Mouse (Mus musculus): Measurements from ENCODE around the gene Ncor2. TPM values are rescaled to one million over a fixed set of nuclear protein-coding genes. Genes with fewer than 3 reads are reported as not detected.
A peak's percentile ranks its signal among the peaks of the same experiment; 100 is the strongest.

Gene Ncor2
- polyA plus RNA-seq, 1 experiment from 2014 or later, result 19.7 TPM

GRCm38 (mm10) chr5:125149142-125149541, 29.9 kb downstream of the Ncor2 start:
- DNase-seq (ENCODE audit: low spot score), result no peak
- Histone ChIP-seq H3K4me1 (replicated peaks) (peaks cover 84% of the 10 kb centered on the region), H3K27ac (peak overlapping the region; percentile 80)

GRCm38 (mm10) chr5:125148686-125149085, 30.3 kb downstream of the Ncor2 start:
- WGBS, result 86% methylated on average over 5 of the region's 5 CpGs
- Histone ChIP-seq H3K27me3 (ENCODE audit: insufficient read depth, poor library complexity, severe bottlenecking) (no peaks in the 10 kb centered on the region), H3K27ac (peak overlapping the region; percentile 80), H3K4me3 (no peak overlapping the region), H3K36me3 (peaks cover 9% of the 10 kb centered on the region), H3K4me1 (replicated peaks) (peaks cover 81% of the 10 kb centered on the region), H3K9me3 (no peaks in the 10 kb centered on the region)
- no peak for DNase-seq (ENCODE audit: low spot score)

More at GRCm38 (mm10) chr5:125149142-125149541, 29.9 kb downstream of the Ncor2 start:
- no peak overlapping the region for H3K4me3 ChIP-seq
- no peaks in the 10 kb centered on the region for H3K9me3 ChIP-seq
- peaks cover 9% of the 10 kb centered on the region for H3K36me3 ChIP-seq
- WGBS, result 88% methylated on average over 17 of the region's 17 CpGs
- no peaks in the 10 kb centered on the region for H3K27me3 ChIP-seq (ENCODE audit: insufficient read depth, poor library complexity, severe bottlenecking)

- no peak overlapping the region for H3K4me3 ChIP-seq
- no peaks in the 10 kb centered on the region for H3K27me3 ChIP-seq (ENCODE audit: insufficient read depth, poor library complexity, severe bottlenecking)
- no peaks in the 10 kb centered on the region for H3K9me3 ChIP-seq
- H3K36me3 ChIP-seq, result peaks cover 9% of the 10 kb centered on the region
- H3K27ac ChIP-seq, result peak overlapping the region; percentile 80
- no peak for DNase-seq (ENCODE audit: low spot score)
- H3K4me1 ChIP-seq (replicated peaks), result peaks cover 81% of the 10 kb centered on the region
- 84% methylated on average over 10 of the region's 10 CpGs for WGBS
Measured at GRCm38 (mm10) chr5:125148173-125148572, 30.8 kb downstream of the Ncor2 start.

GRCm38 (mm10) chr5:125147124-125147523, 31.9 kb downstream of the Ncor2 start:
- no peak for DNase-seq (ENCODE audit: low spot score)
- WGBS, result 88% methylated on average over 5 of the region's 5 CpGs
- no peak overlapping the region for H3K4me3 ChIP-seq
- H3K27me3 ChIP-seq (ENCODE audit: insufficient read depth, poor library complexity, severe bottlenecking), result no peaks in the 10 kb centered on the region
- peak overlapping the region; percentile 56 for H3K27ac ChIP-seq
- peaks cover 81% of the 10 kb centered on the region for H3K4me1 ChIP-seq (replicated peaks)
- no peaks in the 10 kb centered on the region for H3K9me3 ChIP-seq
- H3K36me3 ChIP-seq, result peaks cover 7% of the 10 kb centered on the region; the same call in 1 of the 2 replicates

- H3K9me3 ChIP-seq, result no peaks in the 10 kb centered on the region
- DNase-seq (ENCODE audit: low spot score), result no peak
- no peak overlapping the region for H3K4me3 ChIP-seq
- WGBS, result 91% methylated on average over 12 of the region's 12 CpGs
- no peaks in the 10 kb centered on the region for H3K27me3 ChIP-seq (ENCODE audit: insufficient read depth, poor library complexity, severe bottlenecking)
- no peaks in the 10 kb centered on the region for H3K36me3 ChIP-seq
- peaks cover 81% of the 10 kb centered on the region for H3K4me1 ChIP-seq (replicated peaks)
- H3K27ac ChIP-seq, result peak overlapping the region; percentile 96
Measured at GRCm38 (mm10) chr5:125143114-125143872, 35.7 kb downstream of the Ncor2 start.

- WGBS, result 57% methylated on average over 5 of the region's 5 CpGs
- peak overlapping the region; percentile 96 for H3K27ac ChIP-seq
- no peak for DNase-seq (ENCODE audit: low spot score)
- H3K36me3 ChIP-seq, result no peaks in the 10 kb centered on the region
- H3K27me3 ChIP-seq (ENCODE audit: insufficient read depth, poor library complexity, severe bottlenecking), result no peaks in the 10 kb centered on the region
- H3K4me3 ChIP-seq, result peak overlapping the region; percentile 42; the same call in 1 of the 2 replicates
- H3K9me3 ChIP-seq, result no peaks in the 10 kb centered on the region
- peaks cover 81% of the 10 kb centered on the region for H3K4me1 ChIP-seq (replicated peaks)
Measured at GRCm38 (mm10) chr5:125141916-125142315, 37.1 kb downstream of the Ncor2 start.

- H3K27ac ChIP-seq, result peak overlapping the region; percentile 96
- H3K27me3 ChIP-seq (ENCODE audit: insufficient read depth, poor library complexity, severe bottlenecking), result no peaks in the 10 kb centered on the region
- no peaks in the 10 kb centered on the region for H3K9me3 ChIP-seq
- WGBS, result 2% methylated on average over 7 of the region's 7 CpGs
- H3K4me3 ChIP-seq, result peak overlapping the region; percentile 42
- no peaks in the 10 kb centered on the region for H3K36me3 ChIP-seq
- DNase-seq (ENCODE audit: low spot score), result no peak
- H3K4me1 ChIP-seq (replicated peaks), result peaks cover 84% of the 10 kb centered on the region
Measured at GRCm38 (mm10) chr5:125141525-125141880, 37.5 kb downstream of the Ncor2 start.

- H3K9me3 ChIP-seq, result no peaks in the 10 kb centered on the region
- H3K27ac ChIP-seq, result peak overlapping the region; percentile 96
- DNase-seq (ENCODE audit: low spot score), result peak; percentile 88
- H3K4me3 ChIP-seq, result peak overlapping the region; percentile 42
- no peaks in the 10 kb centered on the region for H3K36me3 ChIP-seq
- 29% methylated on average over 27 of the region's 27 CpGs for WGBS
- H3K4me1 ChIP-seq (replicated peaks), result peaks cover 85% of the 10 kb centered on the region
- H3K27me3 ChIP-seq (ENCODE audit: insufficient read depth, poor library complexity, severe bottlenecking), result no peaks in the 10 kb centered on the region
Measured at GRCm38 (mm10) chr5:125140832-125141524, 38.0 kb downstream of the Ncor2 start.

GRCm38 (mm10) chr5:125140151-125140699, 38.8 kb downstream of the Ncor2 start:
- Histone ChIP-seq H3K4me1 (replicated peaks) (peaks cover 85% of the 10 kb centered on the region), H3K27me3 (ENCODE audit: insufficient read depth, poor library complexity, severe bottlenecking) (no peaks in the 10 kb centered on the region), H3K4me3 (peak overlapping the region; percentile 42), H3K27ac (peak overlapping the region; percentile 96), H3K9me3 (no peaks in the 10 kb centered on the region), H3K36me3 (no peaks in the 10 kb centered on the region)
- no peak for DNase-seq (ENCODE audit: low spot score)
- WGBS, result 83% methylated on average over 19 of the region's 19 CpGs

GRCm38 (mm10) chr5:125139669-125140068, 39.4 kb downstream of the Ncor2 start:
- 92% methylated on average over 5 of the region's 5 CpGs for WGBS
- H3K27me3 ChIP-seq (ENCODE audit: insufficient read depth, poor library complexity, severe bottlenecking), result no peaks in the 10 kb centered on the region
- no peaks in the 10 kb centered on the region for H3K9me3 ChIP-seq
- peak overlapping the region; percentile 42; the same call in 1 of the 2 replicates for H3K4me3 ChIP-seq
- H3K27ac ChIP-seq, result peak overlapping the region; percentile 96
- no peaks in the 10 kb centered on the region for H3K36me3 ChIP-seq
- no peak for DNase-seq (ENCODE audit: low spot score)
- peaks cover 90% of the 10 kb centered on the region for H3K4me1 ChIP-seq (replicated peaks)

- DNase-seq (ENCODE audit: low spot score), result no peak
- H3K27me3 ChIP-seq (ENCODE audit: insufficient read depth, poor library complexity, severe bottlenecking), result no peaks in the 10 kb centered on the region
- WGBS, result 93% methylated on average over 13 of the region's 13 CpGs
- no peaks in the 10 kb centered on the region for H3K36me3 ChIP-seq
- peaks cover 97% of the 10 kb centered on the region for H3K4me1 ChIP-seq (replicated peaks)
- H3K4me3 ChIP-seq, result no peak overlapping the region
- peak overlapping the region; percentile 96 for H3K27ac ChIP-seq
- no peaks in the 10 kb centered on the region for H3K9me3 ChIP-seq
Measured at GRCm38 (mm10) chr5:125138841-125139430, 40.1 kb downstream of the Ncor2 start.

- Histone ChIP-seq H3K4me1 (replicated peaks) (peaks cover 99% of the 10 kb centered on the region), H3K9me3 (no peaks in the 10 kb centered on the region), H3K27ac (peak overlapping the region; percentile 50; the same call in 1 of the 2 replicates), H3K4me3 (no peak overlapping the region), H3K36me3 (0 out of 2 replicates have a peak, but pooled peaks cover 4% of the 10 kb centered on the region), H3K27me3 (ENCODE audit: insufficient read depth, poor library complexity, severe bottlenecking) (no peaks in the 10 kb centered on the region)
- DNase-seq (ENCODE audit: low spot score), result no peak
- 91% methylated on average over 18 of the region's 18 CpGs for WGBS
Measured at GRCm38 (mm10) chr5:125137672-125138285, 41.2 kb downstream of the Ncor2 start.
